Mouse (Mus musculus): ENCODE measurements at regions not wholly inside any gene's neighbourhood (a gene's known extent, or its start where the extent isn't known, plus 50 kb on each side); places are given as distances from the start of the nearest gene placed in this dataset.

DNA sequence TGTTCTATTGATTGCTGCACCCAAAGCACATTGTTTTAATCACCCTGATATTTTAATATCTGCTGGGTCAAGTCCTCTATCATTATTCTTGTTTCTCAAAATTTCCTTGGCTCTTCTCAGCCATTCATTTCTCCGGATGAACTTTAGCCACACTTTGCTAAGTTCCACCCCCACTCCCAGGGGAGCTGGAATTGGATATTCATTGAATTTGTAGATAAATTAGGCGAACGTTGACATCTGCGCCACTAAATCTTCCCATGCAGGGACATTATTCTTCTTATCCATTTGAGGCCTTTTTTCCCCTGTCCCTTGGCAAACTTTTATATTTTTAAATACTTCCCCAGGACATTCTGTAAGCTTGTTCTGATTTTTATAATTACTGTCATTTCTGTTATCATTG is 280.9 kb upstream of the Mgmt start:
- TF ChIP-seq POLR2A (IDR thresholded peaks at IDR 0.05; ENCODE audit: borderline replicate concordance, extremely low read depth, low read depth, low read length) (no peak), CTCF (IDR thresholded peaks at IDR 0.05; ENCODE audit: insufficient read depth, low read length) (no peak)
- DNase-seq, result no peak
- WGBS, result 78% methylated on average over 4 of the region's 4 CpGs
- H3K4me3 ChIP-seq (replicated peaks; ENCODE audit: extremely low read depth, low read depth, low read length), result no peak overlapping the region
- H3K4me1 ChIP-seq (ENCODE audit: control insufficient read depth, insufficient read depth, low read length), result no peaks in the 10 kb centered on the region

GRCm38 (mm10) chr7:136624496-136624895 is 269.9 kb upstream of the Mgmt start:
- DNase-seq, result no peak
- H3K4me3 ChIP-seq (replicated peaks; ENCODE audit: extremely low read depth, low read depth, low read length), result no peak overlapping the region
- no peak for TF ChIP-seq POLR2A (IDR thresholded peaks at IDR 0.05; ENCODE audit: borderline replicate concordance, extremely low read depth, low read depth, low read length)
- TF ChIP-seq CTCF (IDR thresholded peaks at IDR 0.05; ENCODE audit: insufficient read depth, low read length), result no peak
- no peaks in the 10 kb centered on the region for H3K4me1 ChIP-seq (ENCODE audit: control insufficient read depth, insufficient read depth, low read length)
- WGBS, result 50% methylated on average over 4 of the region's 4 CpGs

- 28% methylated on average over 3 of the region's 3 CpGs for WGBS
- TF ChIP-seq CTCF (IDR thresholded peaks at IDR 0.05; ENCODE audit: insufficient read depth, low read length) (no peak), POLR2A (IDR thresholded peaks at IDR 0.05; ENCODE audit: borderline replicate concordance, extremely low read depth, low read depth, low read length) (no peak)
- Histone ChIP-seq H3K4me3 (replicated peaks; ENCODE audit: extremely low read depth, low read depth, low read length) (no peak overlapping the region), H3K4me1 (ENCODE audit: control insufficient read depth, insufficient read depth, low read length) (no peaks in the 10 kb centered on the region)
- DNase-seq, result no peak
Measured at GRCm38 (mm10) chr7:136631089-136631488, 263.3 kb upstream of the Mgmt start.

DNA sequence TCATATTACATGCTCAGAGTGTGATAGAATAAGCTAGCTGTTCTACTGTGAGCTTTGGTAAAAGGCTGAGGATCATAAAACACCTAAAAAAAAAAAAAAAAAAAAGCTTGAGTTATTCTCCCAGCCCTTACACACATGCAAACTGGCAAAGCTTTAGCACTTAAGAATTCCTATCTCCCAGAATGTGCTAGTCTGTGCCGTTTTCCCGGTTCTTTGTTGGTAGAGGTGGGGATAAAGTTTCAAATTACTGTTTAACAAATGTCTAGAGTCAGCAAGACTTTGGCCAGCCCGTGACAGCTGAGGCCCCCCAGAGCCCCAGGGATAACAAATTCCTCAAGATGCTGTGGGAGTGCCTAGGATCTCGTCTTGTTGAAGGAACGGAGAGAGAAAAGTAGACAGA is 254.3 kb upstream of the Mgmt start:
- H3K4me3 ChIP-seq (replicated peaks; ENCODE audit: extremely low read depth, low read depth, low read length), result no peak overlapping the region
- no peak for TF ChIP-seq CTCF (IDR thresholded peaks at IDR 0.05; ENCODE audit: insufficient read depth, low read length)
- TF ChIP-seq POLR2A (IDR thresholded peaks at IDR 0.05; ENCODE audit: borderline replicate concordance, extremely low read depth, low read depth, low read length), result no peak
- 18% methylated on average over 5 of the region's 5 CpGs for WGBS

DNA sequence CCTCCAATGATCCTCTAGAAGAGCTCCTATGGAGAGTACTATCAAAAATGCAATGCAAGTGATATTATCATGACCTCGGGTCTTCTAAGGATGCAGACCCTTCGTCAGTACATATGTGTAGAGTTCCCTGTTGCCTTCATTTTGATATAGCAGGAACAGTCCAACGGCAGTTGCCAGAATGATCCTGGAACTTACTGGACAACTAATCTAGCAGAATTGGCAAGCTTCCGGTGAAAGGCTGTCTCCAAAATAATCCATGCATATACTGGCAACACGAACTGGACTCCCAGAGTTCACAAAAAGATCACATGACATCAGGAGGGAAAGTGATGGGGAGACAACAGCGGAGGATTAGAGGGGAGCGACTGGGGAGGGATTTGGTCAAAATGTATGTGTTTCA is 253.6 kb upstream of the Mgmt start:
- WGBS, result 75% methylated on average over 7 of the region's 7 CpGs
- DNase-seq, result no peak
- Histone ChIP-seq H3K4me1 (ENCODE audit: control insufficient read depth, insufficient read depth, low read length) (no peaks in the 10 kb centered on the region), H3K4me3 (replicated peaks; ENCODE audit: extremely low read depth, low read depth, low read length) (no peak overlapping the region)
- no peak for TF ChIP-seq POLR2A (IDR thresholded peaks at IDR 0.05; ENCODE audit: borderline replicate concordance, extremely low read depth, low read depth, low read length)
- no peak for TF ChIP-seq CTCF (IDR thresholded peaks at IDR 0.05; ENCODE audit: insufficient read depth, low read length)

More for the DNA sequence above, 254.3 kb upstream of the Mgmt start:
- H3K4me1 ChIP-seq (ENCODE audit: control insufficient read depth, insufficient read depth, low read length), result no peaks in the 10 kb centered on the region
- no peak for DNase-seq

- no peak overlapping the region for H3K4me3 ChIP-seq (replicated peaks; ENCODE audit: extremely low read depth, low read depth, low read length)
- H3K4me1 ChIP-seq (ENCODE audit: control insufficient read depth, insufficient read depth, low read length), result no peaks in the 10 kb centered on the region
- 78% methylated on average over 4 of the region's 4 CpGs for WGBS
- no peak for DNase-seq
- TF ChIP-seq CTCF (IDR thresholded peaks at IDR 0.05; ENCODE audit: insufficient read depth, low read length) (no peak), POLR2A (IDR thresholded peaks at IDR 0.05; ENCODE audit: borderline replicate concordance, extremely low read depth, low read depth, low read length) (no peak)
Measured at GRCm38 (mm10) chr7:136649796-136650195, 244.6 kb upstream of the Mgmt start.

DNA sequence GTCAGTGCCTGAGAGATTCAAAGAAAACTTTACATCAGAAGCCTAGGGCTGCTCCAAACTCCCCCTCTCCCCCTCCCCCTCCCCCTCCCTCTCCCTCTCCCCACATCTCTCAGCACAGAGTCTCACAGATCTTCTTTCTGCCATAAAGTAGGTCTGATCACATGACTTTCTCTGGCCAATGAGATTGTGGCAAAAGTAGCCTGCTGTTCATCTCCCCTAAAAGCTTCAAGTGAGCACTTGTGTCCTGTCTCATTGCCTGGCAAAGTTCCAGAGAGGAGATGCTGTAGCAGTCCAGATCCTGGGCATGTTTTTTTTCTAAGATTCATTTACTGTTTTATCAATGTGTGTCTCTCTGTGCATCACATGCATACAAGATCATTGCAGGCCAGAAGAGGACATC is 234.5 kb upstream of the Mgmt start:
- Histone ChIP-seq H3K4me3 (replicated peaks; ENCODE audit: extremely low read depth, low read depth, low read length) (no peak overlapping the region), H3K4me1 (ENCODE audit: control insufficient read depth, insufficient read depth, low read length) (no peaks in the 10 kb centered on the region)
- TF ChIP-seq POLR2A (IDR thresholded peaks at IDR 0.05; ENCODE audit: borderline replicate concordance, extremely low read depth, low read depth, low read length) (no peak), CTCF (IDR thresholded peaks at IDR 0.05; ENCODE audit: insufficient read depth, low read length) (no peak)
- no peak for DNase-seq

DNA sequence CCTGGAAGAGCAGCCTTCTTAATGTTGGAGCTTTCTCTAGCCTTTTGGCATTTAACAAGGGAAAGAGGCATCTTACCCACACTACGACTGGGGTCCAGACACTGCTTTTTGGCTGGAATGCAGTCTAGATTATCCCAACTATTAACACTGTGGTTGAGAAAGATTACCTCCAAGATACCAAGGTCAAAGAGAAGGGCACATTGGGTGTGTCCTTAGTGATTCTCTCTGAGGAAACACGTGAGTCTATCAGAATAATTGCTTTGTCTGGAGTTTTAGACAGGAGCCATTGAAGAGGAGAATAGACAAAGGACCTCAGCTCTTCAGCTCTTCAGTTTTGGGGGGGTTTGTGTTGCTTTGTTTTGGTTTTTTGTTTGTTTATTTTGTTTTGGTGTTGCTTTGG is 234.0 kb upstream of the Mgmt start:
- no peak for DNase-seq
- TF ChIP-seq POLR2A (IDR thresholded peaks at IDR 0.05; ENCODE audit: borderline replicate concordance, extremely low read depth, low read depth, low read length) (no peak), CTCF (IDR thresholded peaks at IDR 0.05; ENCODE audit: insufficient read depth, low read length) (no peak)
- H3K4me1 ChIP-seq (ENCODE audit: control insufficient read depth, insufficient read depth, low read length), result no peaks in the 10 kb centered on the region
- H3K4me3 ChIP-seq (replicated peaks; ENCODE audit: extremely low read depth, low read depth, low read length), result no peak overlapping the region
- 73% methylated on average over 2 of the region's 2 CpGs for WGBS

GRCm38 (mm10) chr7:136664424-136665082 is 229.9 kb upstream of the Mgmt start:
- DNase-seq, result no peak
- no peak overlapping the region for H3K4me3 ChIP-seq (replicated peaks; ENCODE audit: extremely low read depth, low read depth, low read length)
- whole genome bisulfite sequencing, result 70% methylated on average over 10 of the region's 10 CpGs
- H3K4me1 ChIP-seq (ENCODE audit: control insufficient read depth, insufficient read depth, low read length), result no peaks in the 10 kb centered on the region
- TF ChIP-seq POLR2A (IDR thresholded peaks at IDR 0.05; ENCODE audit: borderline replicate concordance, extremely low read depth, low read depth, low read length) (no peak), CTCF (IDR thresholded peaks at IDR 0.05; ENCODE audit: insufficient read depth, low read length) (no peak)

GRCm38 (mm10) chr7:136665901-136666300 is 228.5 kb upstream of the Mgmt start:
- WGBS, result 94% methylated on average over 2 of the region's 2 CpGs
- no peaks in the 10 kb centered on the region for H3K4me1 ChIP-seq (ENCODE audit: control insufficient read depth, insufficient read depth, low read length)
- no peak for TF ChIP-seq CTCF (IDR thresholded peaks at IDR 0.05; ENCODE audit: insufficient read depth, low read length)
- TF ChIP-seq POLR2A (IDR thresholded peaks at IDR 0.05; ENCODE audit: borderline replicate concordance, extremely low read depth, low read depth, low read length), result no peak
- no peak for DNase-seq
- no peak overlapping the region for H3K4me3 ChIP-seq (replicated peaks; ENCODE audit: extremely low read depth, low read depth, low read length)

Measured in lung, adult 2 months (tissue).